Mouse (Mus musculus): ENCODE data around the gene Hmgcs2. TPM values are rescaled to one million over a fixed set of nuclear protein-coding genes. Genes with fewer than 3 reads are reported as not detected.

Gene Hmgcs2
- 103 TPM for polyA plus RNA-seq (2014; fragmentation: Illumina TruSeq; extraction: RNeasy Lipid Tissue Mini Kit (QIAGEN cat#74804); ENCODE audit: low read depth, low replicate concordance)

DNA sequence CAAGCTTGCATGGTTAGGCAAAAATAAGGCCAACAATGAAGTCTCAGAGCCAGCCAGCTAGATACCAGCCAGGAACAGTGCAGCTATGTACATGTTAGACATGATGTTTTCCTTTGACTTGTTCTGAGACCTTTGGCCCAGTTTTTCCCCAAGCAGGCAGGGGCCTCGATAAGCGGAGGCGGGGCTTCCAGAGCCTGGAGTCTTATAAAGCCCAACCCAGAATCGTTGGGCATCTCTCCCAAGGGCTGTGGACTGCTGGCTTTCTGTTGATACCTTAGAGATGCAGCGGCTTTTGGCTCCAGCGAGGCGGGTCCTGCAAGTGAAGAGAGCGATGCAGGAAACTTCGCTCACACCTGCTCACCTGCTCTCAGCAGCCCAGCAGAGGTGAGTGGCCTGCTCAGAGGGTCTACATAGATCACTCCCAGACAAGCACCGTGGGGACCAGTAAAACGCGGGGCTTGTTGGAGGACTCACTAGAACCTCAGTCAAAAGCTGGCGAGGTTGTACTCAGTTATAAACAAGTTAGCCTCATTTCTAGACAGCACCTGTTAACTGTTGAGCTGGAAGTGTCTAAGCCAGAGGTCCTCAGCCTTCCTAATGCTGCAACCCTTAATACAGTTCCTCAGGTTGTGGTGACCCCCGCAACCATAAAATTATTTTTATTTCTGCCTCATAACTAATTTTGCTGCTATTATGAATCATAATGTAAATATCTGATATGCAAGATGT, at the start of gene Hmgcs2:
Gene Hmgcs2, plus strand, starts transcription at position 232 of the 729 bp plus-strand sequence.

DNA sequence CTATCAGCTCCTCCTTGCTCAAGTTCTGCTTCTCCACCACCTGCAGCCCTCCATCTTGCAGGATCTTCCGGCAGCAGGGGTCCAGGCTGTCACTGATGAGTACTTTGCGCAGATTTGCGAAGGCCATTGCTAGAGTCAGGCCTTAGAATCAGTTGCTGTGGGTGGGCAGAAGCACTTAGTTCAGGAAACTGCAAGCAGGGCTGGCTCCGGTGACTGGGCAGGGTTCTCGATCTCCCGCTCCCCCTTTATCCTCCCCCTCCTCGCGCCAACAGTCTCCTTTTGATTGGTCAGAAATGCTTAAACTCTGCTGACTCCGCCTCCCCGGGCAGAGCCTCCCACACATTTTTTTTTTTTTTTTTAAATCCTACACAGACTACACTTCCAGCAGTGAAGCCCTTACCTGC, 59.5 kb downstream of the Hmgcs2 start, which contains the start of gene Phgdh:
Gene Phgdh, minus strand, starts transcription at position 285 of the 404 bp plus-strand sequence.

Other genes with a start within 250 kb of the Hmgcs2 start
- not detected for gene Adam30, start 119.8 kb upstream of the Hmgcs2 start, polyA plus RNA-seq (2014; fragmentation: Illumina TruSeq; extraction: RNeasy Lipid Tissue Mini Kit (QIAGEN cat#74804); ENCODE audit: low read depth, low replicate concordance)
- 441 TPM for gene Reg4, start 58.3 kb upstream of the Hmgcs2 start, polyA plus RNA-seq (2014; fragmentation: Illumina TruSeq; extraction: RNeasy Lipid Tissue Mini Kit (QIAGEN cat#74804); ENCODE audit: low read depth, low replicate concordance)
- gene Phgdh, start 59.6 kb downstream of the Hmgcs2 start, polyA plus RNA-seq (2014; fragmentation: Illumina TruSeq; extraction: RNeasy Lipid Tissue Mini Kit (QIAGEN cat#74804); ENCODE audit: low read depth, low replicate concordance): not detected
- 4.7 TPM for gene Zfp697, start 102.0 kb downstream of the Hmgcs2 start, polyA plus RNA-seq (2014; fragmentation: Illumina TruSeq; extraction: RNeasy Lipid Tissue Mini Kit (QIAGEN cat#74804); ENCODE audit: low read depth, low replicate concordance)
- not detected for gene Gm4450, start 176.7 kb downstream of the Hmgcs2 start, polyA plus RNA-seq (2014; fragmentation: Illumina TruSeq; extraction: RNeasy Lipid Tissue Mini Kit (QIAGEN cat#74804); ENCODE audit: low read depth, low replicate concordance)
- not detected for gene Hsd3b4, start 230.1 kb downstream of the Hmgcs2 start, polyA plus RNA-seq (2014; fragmentation: Illumina TruSeq; extraction: RNeasy Lipid Tissue Mini Kit (QIAGEN cat#74804); ENCODE audit: low read depth, low replicate concordance)